Mouse (Mus musculus) midbrain, postnatal 0 days (tissue): Measurements from ENCODE around the gene Tmem135. TPM values are rescaled to one million over a fixed set of nuclear protein-coding genes. Genes with fewer than 3 reads are reported as not detected.

Experiments used
- ATAC-seq: fragments of 200-750 bp; cut with Nextera tagmentation; 2 replicates; pipeline ENCODE4 v1.8.0; 2017; ENCODE audit warnings: moderate number of reproducible peaks, mild to moderate bottlenecking, moderate TSS enrichment, moderate library complexity; ENCODE audit not compliant: low FRiP score
- DNase-seq: peaks from one replicate; pipeline ENCODE4 v3.0.0-alpha.2; 2015; ENCODE audit warnings: low spot score
- H3K27ac ChIP-seq: fragments of 300-500 bp; sonication (generic); 2 replicates; pipeline ENCODE4 v1.5.1; 2014; ENCODE audit warnings: low read depth, mild to moderate bottlenecking, low read length, mixed read lengths
- H3K27me3 ChIP-seq: fragments of 300-500 bp; sonication (generic); 2 replicates; pipeline ENCODE4 v1.6.1; 2014; ENCODE audit warnings: low read length, control low read depth, mixed read lengths; ENCODE audit not compliant: insufficient read depth
- H3K36me3 ChIP-seq: fragments of 300-500 bp; sonication (generic); 2 replicates; pipeline ENCODE4 v1.6.1; 2014; ENCODE audit warnings: low read length, control low read depth, mixed read lengths; ENCODE audit not compliant: insufficient read depth
- H3K4me1 ChIP-seq: fragments of 300-500 bp; sonication (generic); 2 replicates; pipeline ENCODE4 v1.6.1; 2014; ENCODE audit warnings: mild to moderate bottlenecking, control low read depth, antibody characterized with exemption, low read length, mixed read lengths; ENCODE audit not compliant: insufficient read depth
- H3K4me2 ChIP-seq: fragments of 300-500 bp; sonication (generic); 2 replicates; pipeline ENCODE4 v1.6.1; 2014; ENCODE audit warnings: low read depth, mild to moderate bottlenecking, low read length, mixed read lengths; ENCODE audit not compliant: poor library complexity, severe bottlenecking
- H3K4me3 ChIP-seq: fragments of 300-500 bp; sonication (generic); 2 replicates; pipeline ENCODE4 v1.5.1; 2014; ENCODE audit warnings: low read depth, mild to moderate bottlenecking, low read length, moderate library complexity
- H3K9ac ChIP-seq: fragments of 300-500 bp; sonication (generic); replicated peaks from 2 replicates; pipeline ENCODE4 v1.6.1; 2014; ENCODE audit warnings: mild to moderate bottlenecking, low read length, moderate library complexity, mixed read lengths; ENCODE audit not compliant: poor library complexity, severe bottlenecking
- H3K9me3 ChIP-seq: fragments of 300-500 bp; sonication (generic); 2 replicates; pipeline ENCODE4 v1.6.1; 2016; ENCODE audit warnings: low read length, control low read depth
- CTCF ChIP-seq: IDR thresholded peaks from 2 replicates; pipeline ENCODE4 v1.5.1; 2016; ENCODE audit warnings: antibody characterized with exemption, mild to moderate bottlenecking
- WGBS: fragments of 180-500 bp; shearing (Covaris S2); extraction: QIAGEN DNeasy Blood & Tissue Kit; methylation state at CpG from one replicate; pipeline ENCODE4 v1.1.7; 2014; 5-methylcytosine and 5-hydroxymethylcytosine counted together
- polyA plus RNA-seq: library from polyadenylated mRNA; unstranded; fragments of >200 nt; fragmentation: Nextera tagmentation; extraction: Ambion mirVana; gene quantifications from 2 replicates; pipeline ENCODE4 v1.2.1, GENCODE M21; 2015
- total RNA-seq: library from RNA; depleted of rRNA; stranded (reverse); fragments of >200 nt; gene quantifications from 2 replicates; pipeline ENCODE4 v1.2.3, GENCODE M21; 2014

Gene Tmem135
- total and polyA plus RNA-seq, 2 experiments from 2014 or later = 33.5 to 35.7 TPM

DNA sequence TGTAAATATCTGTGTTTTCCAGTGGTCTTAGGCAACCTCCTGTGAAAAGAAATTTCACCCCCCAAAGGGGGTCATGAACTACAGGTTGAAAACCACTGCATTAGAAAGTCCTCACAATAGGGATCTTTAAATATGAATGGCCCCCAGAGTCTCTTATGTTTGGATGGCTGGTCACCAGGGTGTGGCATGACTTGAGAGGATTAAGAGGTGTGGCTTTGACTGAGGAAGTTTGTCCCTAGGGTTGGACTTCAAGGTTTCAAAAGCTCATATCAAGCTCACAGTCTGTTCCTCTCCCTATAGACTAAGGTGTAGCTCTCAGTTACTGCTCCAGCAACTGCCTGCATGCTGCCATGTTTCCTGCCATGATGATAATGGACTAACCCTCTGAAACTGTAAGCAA, 62.0 kb downstream of the Tmem135 start:
- DNase-seq = no peak
- Histone ChIP-seq H3K4me2 (no peak overlapping the region), H3K4me3 (no peak overlapping the region), H3K4me1 (no peaks in the 10 kb centered on the region), H3K27me3 (no peaks in the 10 kb centered on the region), H3K9ac (no peak overlapping the region), H3K9me3 (no peaks in the 10 kb centered on the region), H3K36me3 (no peaks in the 10 kb centered on the region), H3K27ac (no peak overlapping the region)
- TF ChIP-seq CTCF = no peak
- no peak for ATAC-seq

GRCm38 (mm10) chr7:89339808-89340207, 64.2 kb downstream of the Tmem135 start:
- peaks cover 6% of the 10 kb centered on the region; the same call in 1 of the 2 replicates for H3K4me1 ChIP-seq
- H3K36me3 ChIP-seq = no peaks in the 10 kb centered on the region
- no peak overlapping the region for H3K27ac ChIP-seq
- H3K4me2 ChIP-seq = no peak overlapping the region
- DNase-seq = no peak
- H3K4me3 ChIP-seq = no peak overlapping the region
- no peak for TF ChIP-seq CTCF
- ATAC-seq = no peak
- no peaks in the 10 kb centered on the region for H3K27me3 ChIP-seq
- H3K9ac ChIP-seq = no peak overlapping the region
- 82% methylated on average over 1 of the region's 1 CpGs for WGBS
- H3K9me3 ChIP-seq = no peaks in the 10 kb centered on the region

- Histone ChIP-seq H3K4me3 (peak overlapping the region; percentile 100), H3K9ac (peak overlapping the region; percentile 94), H3K27me3 (no peaks in the 10 kb centered on the region), H3K36me3 (no peaks in the 10 kb centered on the region), H3K4me2 (peak overlapping the region; percentile 56), H3K27ac (peak overlapping the region; percentile 90), H3K4me1 (peaks cover 6% of the 10 kb centered on the region; the same call in 1 of the 2 replicates), H3K9me3 (no peaks in the 10 kb centered on the region)
- DNase-seq = peak; percentile 43
- peak; percentile 75 for ATAC-seq
- TF ChIP-seq CTCF = no peak
These were observed 64.9 kb downstream of the Tmem135 start for GRCm38 (mm10) chr7:89339142-89339435.

- under 1% methylated on average over 47 of the region's 57 CpGs for WGBS
- peak; percentile 96 for ATAC-seq
- H3K4me1 ChIP-seq = peaks cover 6% of the 10 kb centered on the region; the same call in 1 of the 2 replicates
- H3K9me3 ChIP-seq = no peaks in the 10 kb centered on the region
- H3K27ac ChIP-seq = peak overlapping the region; percentile 90
- H3K9ac ChIP-seq = peak overlapping the region; percentile 94
- no peak for TF ChIP-seq CTCF
- peak; percentile 88 for DNase-seq
- peak overlapping the region; percentile 56 for H3K4me2 ChIP-seq
- H3K4me3 ChIP-seq = peak overlapping the region; percentile 100
- H3K27me3 ChIP-seq = no peaks in the 10 kb centered on the region
- H3K36me3 ChIP-seq = no peaks in the 10 kb centered on the region
These were observed 65.5 kb downstream of the Tmem135 start for GRCm38 (mm10) chr7:89338350-89339141.

- H3K9me3 ChIP-seq = no peaks in the 10 kb centered on the region
- DNase-seq (peak; percentile 17), ATAC-seq (no peak; the same call in none of the 2 replicates)
- H3K27ac ChIP-seq = peak overlapping the region; percentile 90
- H3K4me3 ChIP-seq = peak overlapping the region; percentile 100
- peak overlapping the region; percentile 56 for H3K4me2 ChIP-seq
- H3K27me3 ChIP-seq = no peaks in the 10 kb centered on the region
- H3K4me1 ChIP-seq = peaks cover 6% of the 10 kb centered on the region; the same call in 1 of the 2 replicates
- H3K36me3 ChIP-seq = no peaks in the 10 kb centered on the region
- no peak for TF ChIP-seq CTCF
- whole genome bisulfite sequencing = 31% methylated on average over 10 of the region's 10 CpGs
- H3K9ac ChIP-seq = peak overlapping the region; percentile 94
These were observed 66.2 kb downstream of the Tmem135 start for GRCm38 (mm10) chr7:89337711-89338349.

DNA sequence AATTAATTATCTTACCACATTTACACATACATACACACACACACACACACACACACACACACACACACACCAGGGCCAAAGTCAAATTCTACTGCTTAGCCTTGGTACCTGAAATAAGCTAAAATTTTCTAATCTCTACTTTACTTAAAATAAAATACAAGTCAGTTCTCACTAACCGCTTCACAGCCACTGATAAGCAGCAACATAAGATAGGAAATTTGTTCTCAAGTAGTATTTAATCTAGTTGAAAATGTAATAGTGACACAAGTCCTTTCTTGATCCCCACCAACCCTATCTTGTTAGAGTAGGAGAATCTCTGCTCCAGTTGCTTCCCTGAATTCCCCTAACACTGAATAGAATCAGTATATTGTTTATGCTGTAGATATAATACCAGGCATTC, 67.6 kb downstream of the Tmem135 start:
- TF ChIP-seq CTCF = no peak
- Histone ChIP-seq H3K27me3 (no peaks in the 10 kb centered on the region), H3K9me3 (no peaks in the 10 kb centered on the region), H3K27ac (no peak overlapping the region), H3K4me3 (no peak overlapping the region), H3K4me1 (peaks cover 6% of the 10 kb centered on the region; the same call in 1 of the 2 replicates), H3K9ac (no peak overlapping the region), H3K4me2 (peak overlapping the region; percentile 56), H3K36me3 (no peaks in the 10 kb centered on the region)
- ATAC-seq (no peak), DNase-seq (no peak)
- WGBS = 95% methylated on average over 1 of the region's 1 CpGs
